Mouse (Mus musculus): ENCODE results near the gene Usp49.

GRCm38 (mm10) chr17:47657901-47658300 is 27.4 kb downstream of the Usp49 start:
- TF ChIP-seq CTCF (IDR thresholded peaks at IDR 0.05; ENCODE audit: low read depth) (no peak), EP300 (IDR thresholded peaks at IDR 0.05; ENCODE audit: low read depth) (no peak)

Data from liver, postnatal 0 days (tissue).